Mouse (Mus musculus) sigmoid colon, adult 10 weeks (tissue): ENCODE measurements around the gene Olfr362. TPM values are rescaled to one million over a fixed set of nuclear protein-coding genes. Genes with fewer than 3 reads are reported as not detected.

Experiments
- polyA plus RNA-seq: library from polyadenylated mRNA; stranded (reverse); fragments of 350-450 nt; fragmentation: Illumina TruSeq; extraction: RNeasy Lipid Tissue Mini Kit (QIAGEN cat#74804); gene quantifications from one replicate; pipeline ENCODE4 v1.2.3, GENCODE M21; 2014; ENCODE audit warnings: low read depth, low replicate concordance

Olfr362 gene
- polyA plus RNA-seq: not detected

GRCm38 (mm10) chr2:37117810-37118209 is at the start of gene Olfr362:
TSS of gene Olfr362 (minus strand) at chr2:37117910.

GRCm38 (mm10) chr2:37139022-37139421 is 21.3 kb upstream of the Olfr362 start, which contains the start of gene Olfr364-ps1:
TSS of gene Olfr364-ps1 (plus strand) at chr2:37139322.

GRCm38 (mm10) chr2:37089190-37089589 is 28.5 kb downstream of the Olfr362 start, which contains the start of gene Olfr361:
TSS of gene Olfr361 (minus strand) at chr2:37089290.

GRCm38 (mm10) chr2:37065446-37065845 is 52.3 kb downstream of the Olfr362 start, which contains the start of gene Olfr360:
TSS of gene Olfr360 (plus strand) at chr2:37065746.

Other genes with a start within 250 kb of the Olfr362 start
- gene Olfr352, start 249.4 kb downstream of the Olfr362 start, polyA plus RNA-seq: not detected
- not detected for gene Olfr353, start 225.0 kb downstream of the Olfr362 start, polyA plus RNA-seq
- not detected for gene Olfr354, start 212.2 kb downstream of the Olfr362 start, polyA plus RNA-seq
- gene Olfr355, start 189.0 kb downstream of the Olfr362 start, polyA plus RNA-seq: not detected
- gene Olfr356, start 180.8 kb downstream of the Olfr362 start, polyA plus RNA-seq: not detected
- not detected for gene Olfr357, start 124.1 kb downstream of the Olfr362 start, polyA plus RNA-seq
- gene Olfr358, start 108.6 kb downstream of the Olfr362 start, polyA plus RNA-seq: not detected
- gene Olfr360, start 52.2 kb downstream of the Olfr362 start, polyA plus RNA-seq: not detected
- gene Olfr361, start 28.6 kb downstream of the Olfr362 start, polyA plus RNA-seq: not detected
- not detected for gene Olfr364-ps1, start 21.4 kb upstream of the Olfr362 start, polyA plus RNA-seq
- gene Olfr365, start 70.3 kb upstream of the Olfr362 start, polyA plus RNA-seq: not detected
- not detected for gene Olfr366, start 93.7 kb upstream of the Olfr362 start, polyA plus RNA-seq
- not detected for gene Olfr368, start 208.6 kb upstream of the Olfr362 start, polyA plus RNA-seq
- 98.2 TPM for gene Pdcl, start 241.4 kb upstream of the Olfr362 start, polyA plus RNA-seq